Mouse (Mus musculus) testis, adult 2 months (tissue): Measurements from ENCODE around the gene Akap13. TPM values are rescaled to one million over a fixed set of nuclear protein-coding genes. Genes with fewer than 3 reads are reported as not detected.
"Not testable (repeated sequence)": the region's sequence is repeated elsewhere in the genome, so short reads cannot be mapped to it uniquely, and the experiment has no call there.

Experiments
- H3K27ac ChIP-seq: fragments of 200-500 bp; 2 replicates; pipeline ENCODE4 v1.5.1; 2012; ENCODE audit warnings: low read depth, low read length; ENCODE audit not compliant: control insufficient read depth, insufficient read depth
- H3K27me3 ChIP-seq: fragments of 200-500 bp; 2 replicates; pipeline ENCODE4 v1.6.1; 2012; ENCODE audit warnings: mild to moderate bottlenecking, low read length, moderate library complexity; ENCODE audit not compliant: control insufficient read depth, insufficient read depth
- H3K36me3 ChIP-seq: fragments of 200-500 bp; 2 replicates; pipeline ENCODE4 v1.6.1; 2012; ENCODE audit warnings: mild to moderate bottlenecking, low read length; ENCODE audit not compliant: control insufficient read depth, insufficient read depth
- H3K4me1 ChIP-seq: fragments of 200-500 bp; 2 replicates; pipeline ENCODE4 v1.6.1; 2012; ENCODE audit warnings: low read length; ENCODE audit not compliant: control insufficient read depth, insufficient read depth
- H3K4me3 ChIP-seq: fragments of 200-500 bp; 2 replicates; pipeline ENCODE4 v1.5.1; 2012; ENCODE audit warnings: low read depth, mild to moderate bottlenecking, low read length, moderate library complexity, mixed read lengths; ENCODE audit not compliant: control insufficient read depth
- CTCF ChIP-seq: fragments of 200-500 bp; IDR thresholded peaks from 2 replicates; pipeline ENCODE4 v1.5.1; 2012; ENCODE audit warnings: low read depth, mild to moderate bottlenecking, inconsistent platforms, low read length, moderate library complexity; ENCODE audit not compliant: control insufficient read depth, insufficient read depth, insufficient replicate concordance
- POLR2A ChIP-seq: fragments of 200-500 bp; IDR thresholded peaks from 2 replicates; pipeline ENCODE4 v1.6.1; 2012; ENCODE audit warnings: low read depth, mild to moderate bottlenecking, inconsistent platforms, low read length, moderate library complexity; ENCODE audit not compliant: control insufficient read depth
- polyA plus RNA-seq: library from polyadenylated mRNA; depleted of rRNA; stranded (reverse); fragments of >200 nt; gene quantifications from 2 replicates; pipeline ENCODE4 v1.2.3, GENCODE M21; 2012

Gene Akap13
- polyA plus RNA-seq, 1 experiment = 4.1 TPM

DNA sequence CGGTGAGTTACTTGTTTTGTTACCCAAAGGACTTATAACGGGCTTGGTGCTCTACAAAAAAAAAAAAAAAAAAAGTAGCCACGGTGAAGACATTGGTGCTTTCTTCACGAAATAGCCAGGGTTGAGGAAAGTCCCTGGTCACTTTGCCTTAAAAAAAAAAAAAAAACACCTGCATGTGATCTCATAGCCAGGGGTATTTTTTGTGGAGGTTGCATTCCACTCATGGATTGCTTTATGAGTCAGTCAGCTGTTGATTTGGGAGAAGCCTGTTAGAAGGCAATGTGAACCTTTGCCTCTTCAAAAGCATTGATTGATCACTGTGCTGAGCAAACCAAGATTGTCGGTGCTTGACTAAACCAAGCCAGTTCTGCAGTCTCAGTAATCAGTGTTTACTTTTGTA, 157.9 kb downstream of the Akap13 start:
- Histone ChIP-seq H3K4me1 (no peaks in the 10 kb centered on the region), H3K36me3 (no peaks in the 10 kb centered on the region; the same call in 1 of the 2 replicates), H3K27ac (no peak overlapping the region), H3K4me3 (no peak overlapping the region), H3K27me3 (no peaks in the 10 kb centered on the region)
- TF ChIP-seq POLR2A (no peak), CTCF (no peak)

DNA sequence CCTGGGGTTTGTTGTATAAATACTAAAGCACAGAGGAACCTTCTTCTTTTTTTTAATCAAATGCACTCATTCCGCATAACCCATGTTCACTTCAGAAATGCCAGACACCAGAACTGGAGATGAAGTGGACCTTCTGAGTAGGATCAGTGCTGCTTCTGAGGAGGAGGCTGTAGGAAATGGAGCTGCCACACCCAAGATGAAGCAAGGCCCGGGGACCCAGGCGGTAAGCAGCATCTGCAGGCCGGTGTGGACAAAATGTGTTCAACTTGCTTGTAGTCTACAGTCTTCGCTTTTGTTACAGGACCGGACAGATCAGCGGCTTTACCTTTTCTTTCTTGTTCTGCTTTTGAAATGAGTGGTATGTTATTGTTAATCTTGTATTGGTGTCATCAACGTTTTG, 159.5 kb downstream of the Akap13 start:
- TF ChIP-seq POLR2A = no peak
- TF ChIP-seq CTCF = no peak
- H3K4me1 ChIP-seq = no peaks in the 10 kb centered on the region
- no peaks in the 10 kb centered on the region for H3K27me3 ChIP-seq
- H3K36me3 ChIP-seq = no peaks in the 10 kb centered on the region
- H3K27ac ChIP-seq = no peak overlapping the region
- H3K4me3 ChIP-seq = no peak overlapping the region

DNA sequence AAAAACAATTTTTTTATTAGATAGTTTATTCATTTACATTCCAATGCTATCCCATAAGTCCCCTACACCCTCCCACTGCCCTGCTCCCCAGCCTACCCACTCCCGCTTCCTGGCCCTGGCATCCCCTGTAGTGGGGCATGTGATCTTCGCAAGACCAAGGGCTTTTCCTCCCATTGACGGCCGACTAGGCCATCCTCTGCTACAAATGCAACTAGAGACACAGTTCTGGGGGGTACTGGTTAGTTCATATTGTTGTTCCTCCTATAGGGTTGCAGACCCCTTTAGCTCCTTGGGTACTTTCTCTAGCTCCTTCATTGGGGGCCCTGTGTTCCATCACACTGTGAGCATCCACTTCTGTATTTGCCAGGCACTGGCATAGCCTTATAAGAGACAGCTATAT, 161.9 kb downstream of the Akap13 start:
- not testable (repeated sequence) for H3K4me1 ChIP-seq, H3K4me3 ChIP-seq, H3K27ac ChIP-seq, H3K36me3 ChIP-seq, H3K27me3 ChIP-seq

DNA sequence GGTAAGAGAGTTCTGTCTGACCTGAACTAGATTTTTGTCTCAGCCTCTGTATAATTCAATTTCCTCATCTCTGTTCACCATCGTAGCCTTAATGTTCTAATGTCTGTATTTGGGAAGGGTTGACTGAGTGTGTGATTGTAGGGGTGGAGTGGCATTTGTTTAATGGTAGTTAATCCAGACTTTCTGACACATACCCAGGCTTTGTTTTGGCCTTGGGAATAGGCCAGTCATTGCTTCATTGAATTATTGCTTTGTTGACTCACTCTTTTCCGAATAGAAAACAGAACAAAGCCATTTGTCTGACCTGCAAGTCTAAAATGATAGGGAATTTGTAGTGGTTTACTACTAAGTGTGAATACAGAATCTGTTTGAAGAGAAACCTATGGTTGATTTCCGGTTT, 163.4 kb downstream of the Akap13 start:
- Histone ChIP-seq H3K27me3 (no peaks in the 10 kb centered on the region), H3K36me3 (no peaks in the 10 kb centered on the region), H3K4me3 (no peak overlapping the region), H3K4me1 (no peaks in the 10 kb centered on the region), H3K27ac (no peak overlapping the region)
- no peak for TF ChIP-seq POLR2A
- TF ChIP-seq CTCF = no peak

DNA sequence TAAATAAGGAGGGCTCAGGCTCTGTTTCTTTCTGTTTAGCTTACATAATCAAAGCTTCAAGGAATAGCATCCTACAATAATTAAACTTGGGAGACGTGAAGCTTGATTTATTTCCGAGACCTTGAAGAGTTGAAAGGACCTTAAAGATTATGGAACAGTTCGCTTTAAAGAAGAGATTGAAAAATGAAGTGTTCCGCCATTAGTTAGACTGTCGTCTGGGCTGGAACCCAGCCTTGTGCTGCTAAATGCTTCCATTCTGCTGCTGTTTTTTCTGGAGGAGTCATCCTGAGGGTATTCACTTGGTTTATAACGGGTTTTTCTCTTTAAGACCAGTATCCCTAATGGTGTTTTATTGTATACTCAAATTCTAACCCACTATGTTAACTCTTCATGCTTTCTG, 164.5 kb downstream of the Akap13 start:
- Histone ChIP-seq H3K36me3 (no peaks in the 10 kb centered on the region), H3K27ac (peak overlapping the region; percentile 36; the same call in 1 of the 2 replicates), H3K4me3 (no peak overlapping the region), H3K4me1 (no peaks in the 10 kb centered on the region), H3K27me3 (no peaks in the 10 kb centered on the region)
- TF ChIP-seq CTCF = no peak
- no peak for TF ChIP-seq POLR2A

DNA sequence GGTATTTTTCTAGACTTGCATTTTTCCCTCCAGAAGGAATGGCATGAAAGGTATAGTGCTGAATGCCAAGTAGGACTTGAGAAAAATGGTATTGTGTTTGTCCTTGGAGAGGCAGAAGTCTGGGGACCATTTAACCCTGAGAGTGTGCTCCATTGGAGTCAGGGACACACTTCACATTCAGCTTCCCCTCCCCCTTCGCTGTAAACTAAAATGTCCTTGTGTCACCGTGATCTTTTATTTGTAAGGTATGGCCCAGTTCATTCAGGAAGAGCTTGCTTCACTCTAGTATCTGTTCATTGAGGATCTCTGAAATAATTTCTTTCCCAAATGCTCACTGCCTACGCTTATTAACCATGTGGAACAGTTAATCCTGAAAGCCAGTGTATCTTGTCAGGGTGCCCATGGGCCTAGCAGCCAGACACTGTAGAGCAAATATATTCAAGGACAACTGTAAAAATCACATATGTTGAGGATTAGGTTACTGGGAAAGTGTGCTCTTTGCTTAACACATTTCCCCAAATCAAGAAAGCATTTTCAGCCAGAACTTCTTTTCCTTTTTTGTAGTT, 165.1 kb downstream of the Akap13 start:
- Histone ChIP-seq H3K4me3 (no peak overlapping the region), H3K27ac (peak overlapping the region; percentile 19), H3K27me3 (no peaks in the 10 kb centered on the region), H3K36me3 (no peaks in the 10 kb centered on the region), H3K4me1 (no peaks in the 10 kb centered on the region)
- TF ChIP-seq CTCF = no peak
- no peak for TF ChIP-seq POLR2A

DNA sequence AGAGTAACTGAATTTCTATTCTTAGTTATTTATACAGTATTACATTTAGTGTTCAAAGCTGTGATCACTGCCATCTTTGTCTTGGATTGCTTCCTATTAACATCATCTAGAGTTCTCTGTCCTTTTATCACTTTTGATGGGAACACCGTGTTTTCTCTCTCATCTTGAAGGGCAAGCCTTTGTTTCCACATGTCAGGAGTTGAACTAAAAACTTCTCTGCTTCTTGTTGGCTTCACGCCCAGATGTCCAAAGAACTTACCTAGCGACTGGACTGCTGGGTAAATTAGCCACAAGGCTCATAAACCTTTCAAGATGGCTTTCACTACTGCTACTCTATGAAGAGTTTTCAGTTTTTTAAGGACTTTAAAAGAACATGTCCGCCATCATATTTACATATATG, 165.6 kb downstream of the Akap13 start:
- TF ChIP-seq CTCF = no peak
- no peak for TF ChIP-seq POLR2A
- Histone ChIP-seq H3K27ac (no peak overlapping the region), H3K36me3 (no peaks in the 10 kb centered on the region), H3K4me3 (no peak overlapping the region), H3K4me1 (no peaks in the 10 kb centered on the region), H3K27me3 (no peaks in the 10 kb centered on the region)

DNA sequence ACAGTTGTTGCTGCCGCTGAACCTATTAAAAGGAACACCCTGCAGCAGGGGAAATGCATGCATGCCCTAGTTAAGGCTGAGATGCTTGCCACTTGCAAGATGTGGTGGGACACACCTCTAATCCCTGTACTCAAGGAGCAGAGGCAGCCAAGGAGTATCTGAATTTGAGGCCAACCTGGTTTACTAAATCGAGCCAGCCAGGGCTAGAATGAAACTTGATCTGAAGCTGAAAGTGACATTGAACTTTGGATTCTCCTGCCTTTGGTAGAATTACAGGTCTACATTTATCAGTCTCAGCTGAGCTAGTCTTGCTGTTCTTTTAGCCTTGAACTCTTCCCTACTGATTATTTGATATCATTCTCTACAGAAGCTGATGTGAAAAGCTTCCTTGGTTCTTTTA, 172.5 kb downstream of the Akap13 start:
- no peak for TF ChIP-seq POLR2A
- TF ChIP-seq CTCF = no peak
- Histone ChIP-seq H3K4me3 (no peak overlapping the region), H3K36me3 (no peaks in the 10 kb centered on the region), H3K27me3 (no peaks in the 10 kb centered on the region), H3K27ac (no peak overlapping the region), H3K4me1 (no peaks in the 10 kb centered on the region)
